Mouse (Mus musculus) layer of hippocampus, adult 18-20 months (tissue): Measurements from ENCODE around the gene Gapdh. TPM values are rescaled to one million over a fixed set of nuclear protein-coding genes. Genes with fewer than 3 reads are reported as not detected.

Source experiments
- DNase-seq, 2 experiments: peaks; one replicate each; pipeline ENCODE4 v3.0.0; 2022; ENCODE audit warnings: low spot score in 2 of 2
- long read RNA-seq: library from polyadenylated mRNA; stranded (forward); transcript quantifications from one replicate; pipeline ENCODE4 v2.0.0, GENCODE M21; 2021
- total RNA-seq, 2 experiments: library from RNA; stranded (reverse); gene quantifications; 2 replicates each; pipeline ENCODE4 v1.2.3; 2021

Gene Gapdh
- 1,000 to 10,000 TPM; 2,555 to 2,598 TPM for total RNA-seq
- long read RNA-seq, transcript Gapdh-203 (7 exons, 1,420 nt) = major isoform, 7 of 15 reads
- long read RNA-seq, partial matches to known transcripts = 3 of 15 reads
- long read RNA-seq, other reads (novel, unspliced or antisense) = 3 of 15 reads

- DNase-seq = no peak
Observed at GRCm38 (mm10) chr6:125166051-125166751, at the start of gene Gapdh. Gene Gapdh (minus strand): TSS chr6:125166467.

GRCm38 (mm10) chr6:125215148-125215954 lies 49.1 kb upstream of the Gapdh start, which contains the start of gene Vamp1:
Gene Vamp1 (plus strand): TSS chr6:125215551.
- peak; percentile 90 to 96 for DNase-seq

GRCm38 (mm10) chr6:125213715-125214114 lies 47.4 kb upstream of the Gapdh start:
- DNase-seq = no peak

GRCm38 (mm10) chr6:125213129-125213528 lies 46.9 kb upstream of the Gapdh start:
- DNase-seq = no peak

- DNase-seq = no peak
Observed at GRCm38 (mm10) chr6:125212621-125213020, 46.4 kb upstream of the Gapdh start.

- no peak for DNase-seq
Observed at GRCm38 (mm10) chr6:125210436-125210835, 44.2 kb upstream of the Gapdh start.

- peak in 1 of 2 experiments; percentile 66 for DNase-seq
Observed at GRCm38 (mm10) chr6:125197166-125197565, 30.9 kb upstream of the Gapdh start.

- DNase-seq = no peak
Observed at GRCm38 (mm10) chr6:125196301-125196700, 30.0 kb upstream of the Gapdh start.

- DNase-seq = no peak
Observed at GRCm38 (mm10) chr6:125195541-125196075, 29.3 kb upstream of the Gapdh start.

- DNase-seq = no peak
Observed at GRCm38 (mm10) chr6:125193390-125193789, 27.1 kb upstream of the Gapdh start.

- no peak for DNase-seq
Observed at GRCm38 (mm10) chr6:125192841-125193240, 26.6 kb upstream of the Gapdh start.

- peak; percentile 86 to 91 for DNase-seq
Observed at GRCm38 (mm10) chr6:125192016-125192714, 25.9 kb upstream of the Gapdh start.

- DNase-seq = peak; percentile 97 to 98
Observed at GRCm38 (mm10) chr6:125191332-125192015, 25.2 kb upstream of the Gapdh start, which contains the start of the genes Ncapd2 and Mrpl51. Gene Ncapd2 (minus strand): TSS chr6:125191701. Gene Mrpl51 (plus strand): TSS chr6:125191801.

- DNase-seq = no peak
Observed at GRCm38 (mm10) chr6:125190816-125191215, 24.5 kb upstream of the Gapdh start.

GRCm38 (mm10) chr6:125186203-125186602 lies 19.9 kb upstream of the Gapdh start:
- no peak for DNase-seq

- no peak for DNase-seq
Observed at GRCm38 (mm10) chr6:125182133-125182532, 15.9 kb upstream of the Gapdh start.

GRCm38 (mm10) chr6:125179601-125180000 lies 13.3 kb upstream of the Gapdh start:
- DNase-seq = no peak

GRCm38 (mm10) chr6:125175469-125175868 lies 9.2 kb upstream of the Gapdh start:
- DNase-seq = no peak

- no peak for DNase-seq
Observed at GRCm38 (mm10) chr6:125173256-125173655, 7.0 kb upstream of the Gapdh start.

- no peak for DNase-seq
Observed at GRCm38 (mm10) chr6:125172474-125172873, 6.2 kb upstream of the Gapdh start.
